Mouse (Mus musculus): ENCODE results near the gene Wnk3. TPM values are rescaled to one million over a fixed set of nuclear protein-coding genes. Genes with fewer than 3 reads are reported as not detected.
"Not testable (repeated sequence)": the region's sequence is repeated elsewhere in the genome, so short reads cannot be mapped to it uniquely, and the experiment has no call there.

The Wnk3 gene
- 12.9 and 13.7 TPM in 2 replicates for polyA plus RNA-seq (2015; fragmentation: Nextera tagmentation; extraction: Ambion mirVana)

DNA sequence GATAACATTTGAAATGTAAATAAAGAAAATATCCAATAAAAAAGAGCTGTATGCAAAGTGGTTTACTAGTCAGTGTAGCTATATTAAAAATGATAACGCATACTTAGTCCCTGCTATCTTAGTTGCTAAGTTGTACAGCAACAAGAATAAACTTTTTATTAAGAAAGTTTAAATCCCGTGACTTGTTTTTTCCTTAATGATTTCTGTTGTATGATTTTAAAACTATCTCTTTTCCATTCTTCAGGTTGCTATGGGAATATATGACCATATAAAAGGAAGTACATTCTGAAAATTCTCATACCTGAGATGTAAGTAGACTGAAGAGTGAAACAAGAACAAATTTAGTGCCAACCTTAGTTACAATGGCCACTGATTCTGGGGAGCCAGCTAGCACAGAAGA, at the start of gene Wnk3:
Gene Wnk3, plus strand, starts transcription at position 301 of the 400 bp plus-strand sequence.
- 94% methylated on average over 2 of the region's 2 CpGs for WGBS
- Histone ChIP-seq H3K27ac (replicated peaks) (no peak within 1 kb of the TSS), H3K9ac (no peak within 1 kb of the TSS), H3K36me3 (0 out of 2 replicates have a peak, but pooled peaks cover 5% of the 10 kb centered on the region), H3K9me3 (no peaks in the 10 kb centered on the region), H3K4me2 (no peak within 1 kb of the TSS), H3K27me3 (no peaks in the 10 kb centered on the region), H3K4me3 (no peak within 1 kb of the TSS), H3K4me1 (replicated peaks) (no peaks in the 10 kb centered on the region)
- no peak for ATAC-seq (ENCODE audit: low FRiP score, low read depth)

DNA sequence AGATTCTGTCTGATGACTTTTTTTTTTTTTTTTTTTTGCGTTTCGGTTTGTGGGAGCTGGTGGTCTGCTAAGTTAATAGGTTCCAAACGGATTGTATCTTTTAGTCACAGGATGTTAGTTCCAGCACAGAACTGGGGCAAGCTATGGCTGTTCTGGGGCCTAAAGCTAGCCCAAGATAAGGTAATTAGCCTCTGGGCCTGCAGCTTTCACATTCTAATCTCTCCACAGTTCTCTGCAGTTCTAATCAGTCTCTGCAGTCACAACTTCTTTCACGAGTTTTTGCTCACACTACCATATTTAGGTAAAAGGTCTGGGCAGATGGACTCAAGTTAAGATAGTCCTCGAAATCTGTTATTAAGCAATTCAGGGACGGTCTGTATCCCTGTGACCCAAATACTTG, 39.5 kb upstream of the Wnk3 start:
- H3K9me3 ChIP-seq: no peaks in the 10 kb centered on the region
- H3K9ac ChIP-seq: no peak overlapping the region
- WGBS: 81% methylated on average over 6 of the region's 6 CpGs
- H3K4me2 ChIP-seq: no peak overlapping the region
- no peaks in the 10 kb centered on the region for H3K27me3 ChIP-seq
- no peak overlapping the region for H3K4me3 ChIP-seq
- H3K4me1 ChIP-seq (replicated peaks): no peaks in the 10 kb centered on the region
- H3K36me3 ChIP-seq: no peaks in the 10 kb centered on the region
- ATAC-seq (ENCODE audit: low FRiP score, low read depth): no peak
- H3K27ac ChIP-seq (replicated peaks): no peak overlapping the region

DNA sequence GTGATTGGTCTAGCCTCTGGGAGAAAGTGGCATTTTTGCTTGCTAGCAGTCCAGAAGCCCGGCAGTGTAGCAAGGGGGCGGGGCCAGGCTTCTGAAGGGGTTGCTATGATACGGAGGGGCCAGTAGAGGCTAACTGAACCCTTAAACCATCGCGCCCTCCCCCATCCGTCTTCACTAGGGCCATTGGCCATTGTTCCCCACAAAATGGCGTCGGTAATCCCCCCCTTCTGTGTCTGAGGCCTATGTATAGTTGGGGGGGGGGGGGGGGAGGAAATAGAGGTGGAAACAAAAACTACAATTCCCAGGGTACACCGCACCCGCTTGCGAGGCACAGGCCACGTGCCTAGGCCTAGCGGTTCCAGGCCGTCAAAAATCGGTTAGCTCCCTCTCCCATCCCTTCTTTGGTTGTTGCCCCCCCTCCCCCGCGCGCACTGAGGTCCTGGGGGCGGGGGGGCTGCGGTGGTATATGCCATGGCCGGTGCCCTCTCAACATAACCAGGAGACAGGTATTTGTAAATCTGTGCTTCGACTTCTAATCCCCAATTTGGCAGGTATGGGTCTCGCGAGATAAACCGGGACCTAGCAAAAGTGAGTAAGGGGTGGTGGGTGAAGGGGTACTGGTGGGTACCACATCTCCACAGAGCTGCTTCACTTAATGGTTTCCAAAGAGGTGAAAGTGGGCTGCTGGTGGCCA, 29.3 kb upstream of the Wnk3 start:
- WGBS: 22% methylated on average over 25 of the region's 25 CpGs
- Histone ChIP-seq H3K27ac (replicated peaks) (peak overlapping the region; percentile 95), H3K4me3 (peak overlapping the region; percentile 53)

DNA sequence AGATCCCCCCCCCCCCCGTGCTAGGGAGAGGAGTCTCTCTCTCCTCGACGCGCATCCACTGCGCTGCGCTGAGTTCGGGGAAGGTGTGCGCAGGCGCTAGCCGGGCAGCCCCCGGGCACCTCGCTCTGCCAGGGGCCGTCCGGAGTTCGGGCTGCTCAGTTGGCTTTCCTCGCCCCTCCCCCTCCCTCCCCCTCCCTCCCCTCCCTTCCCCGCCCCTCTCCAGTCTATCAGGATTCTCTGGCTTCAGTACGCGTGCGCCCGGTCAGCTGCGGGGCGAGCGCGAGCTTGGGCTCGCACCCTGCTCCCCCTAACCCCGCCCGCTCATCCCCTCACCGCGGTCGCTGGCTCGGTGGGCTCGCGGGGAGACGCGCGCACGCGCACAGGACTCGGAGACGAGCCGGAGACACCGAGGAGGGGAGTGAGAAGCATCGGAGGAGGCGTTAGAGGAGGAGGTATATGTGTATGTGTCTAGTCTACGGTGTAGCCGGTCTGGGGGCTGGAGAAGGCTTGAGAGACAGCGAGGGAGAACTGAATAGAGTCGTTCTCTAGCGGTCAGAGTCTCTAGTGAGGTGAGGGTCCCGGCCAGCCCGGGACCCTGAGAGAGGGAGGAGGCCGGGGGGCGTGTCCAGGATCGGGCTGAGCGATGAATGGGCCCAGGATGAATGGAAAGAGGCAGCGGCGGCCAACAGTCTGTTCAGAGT, 28.5 kb upstream of the Wnk3 start:
- peak overlapping the region; percentile 53 for H3K4me3 ChIP-seq
- H3K9ac ChIP-seq: peak overlapping the region; percentile 57
- H3K4me1 ChIP-seq (replicated peaks): no peaks in the 10 kb centered on the region
- no peaks in the 10 kb centered on the region for H3K27me3 ChIP-seq
- WGBS: 29% methylated on average over 38 of the region's 58 CpGs
- ATAC-seq (ENCODE audit: low FRiP score, low read depth): peak; percentile 93
- no peaks in the 10 kb centered on the region for H3K9me3 ChIP-seq
- peak overlapping the region; percentile 95 for H3K27ac ChIP-seq (replicated peaks)
- no peaks in the 10 kb centered on the region for H3K36me3 ChIP-seq
- H3K4me2 ChIP-seq: peak overlapping the region; percentile 56

More for the DNA sequence above, 29.3 kb upstream of the Wnk3 start:
- peak overlapping the region; percentile 56 for H3K4me2 ChIP-seq
- no peaks in the 10 kb centered on the region for H3K27me3 ChIP-seq
- H3K9me3 ChIP-seq: no peaks in the 10 kb centered on the region
- no peaks in the 10 kb centered on the region for H3K4me1 ChIP-seq (replicated peaks)
- no peaks in the 10 kb centered on the region for H3K36me3 ChIP-seq
- H3K9ac ChIP-seq: peak overlapping the region; percentile 38
- ATAC-seq (ENCODE audit: low FRiP score, low read depth): peak; percentile 82

DNA sequence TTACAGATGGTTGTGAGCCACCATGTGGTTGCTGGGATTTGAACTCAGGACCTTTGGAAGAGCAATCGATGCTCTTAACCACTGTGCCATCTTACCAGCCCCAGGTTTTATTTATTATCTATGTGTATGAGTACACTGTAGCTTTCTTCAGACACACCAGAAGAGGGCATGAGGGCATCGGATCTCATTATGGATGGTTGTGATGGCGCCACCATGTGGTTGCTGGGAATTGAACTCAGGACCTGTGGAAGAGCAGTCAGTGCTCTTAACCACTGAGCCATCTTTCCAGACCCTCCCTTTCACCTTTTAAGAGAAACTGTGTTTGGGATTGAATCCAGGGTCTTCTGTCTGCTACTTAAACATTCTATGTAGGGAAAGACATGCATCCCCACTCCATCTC, 24.7 kb upstream of the Wnk3 start:
- ATAC-seq (ENCODE audit: low FRiP score, low read depth); H3K27me3 ChIP-seq; H3K9ac ChIP-seq; H3K36me3 ChIP-seq; H3K4me1 ChIP-seq (replicated peaks); H3K4me3 ChIP-seq; H3K27ac ChIP-seq (replicated peaks); H3K4me2 ChIP-seq; H3K9me3 ChIP-seq: not testable (repeated sequence)
- 73% methylated on average over 3 of the region's 3 CpGs for WGBS

DNA sequence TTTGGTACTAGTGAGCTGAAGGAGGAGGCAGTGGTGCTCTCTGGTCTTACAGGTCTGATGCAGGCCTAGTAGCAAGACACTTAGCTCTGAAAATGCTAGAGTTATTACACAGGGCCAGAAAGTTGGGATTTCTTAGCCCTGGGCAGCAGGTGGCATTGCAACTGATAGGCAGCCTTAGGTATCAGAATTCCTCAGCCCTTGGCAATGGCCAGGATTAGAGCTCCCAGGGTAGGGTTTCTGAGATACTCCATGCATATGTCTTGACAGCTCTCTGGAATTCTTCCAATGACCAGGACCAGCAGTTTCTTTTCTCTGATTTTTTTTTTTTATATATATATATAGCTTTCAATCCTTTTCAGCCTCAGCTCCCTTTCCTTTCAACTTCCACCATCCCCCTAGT, 100.5 kb downstream of the Wnk3 start:
- no peaks in the 10 kb centered on the region for H3K36me3 ChIP-seq
- no peak overlapping the region for H3K4me2 ChIP-seq
- no peak overlapping the region for H3K27ac ChIP-seq (replicated peaks)
- H3K4me1 ChIP-seq (replicated peaks): no peaks in the 10 kb centered on the region
- H3K9ac ChIP-seq: no peak overlapping the region
- no peak overlapping the region for H3K4me3 ChIP-seq
- H3K9me3 ChIP-seq: no peaks in the 10 kb centered on the region
- ATAC-seq (ENCODE audit: low FRiP score, low read depth): no peak
- H3K27me3 ChIP-seq: no peaks in the 10 kb centered on the region

DNA sequence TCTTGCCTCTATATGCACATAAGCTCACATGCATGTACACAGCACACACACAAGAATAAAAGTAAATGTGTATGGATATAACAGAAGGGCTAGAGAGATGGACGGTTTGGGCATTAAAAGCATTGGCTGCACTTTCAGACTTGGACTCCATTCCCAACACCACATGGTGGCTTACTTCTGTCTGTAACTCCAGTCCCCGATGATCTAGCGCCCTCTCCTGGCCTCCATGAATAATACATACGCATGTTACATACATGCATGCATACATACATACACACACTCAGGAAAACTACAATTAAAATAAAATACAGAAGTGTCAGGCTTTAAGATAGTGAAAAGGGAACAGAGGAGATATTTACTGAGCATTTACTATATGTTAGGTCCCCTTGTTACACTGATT, 115.9 kb downstream of the Wnk3 start:
- no peak overlapping the region for H3K4me2 ChIP-seq
- no peak overlapping the region for H3K27ac ChIP-seq (replicated peaks)
- no peaks in the 10 kb centered on the region for H3K9me3 ChIP-seq
- no peak for ATAC-seq (ENCODE audit: low FRiP score, low read depth)
- H3K4me3 ChIP-seq: no peak overlapping the region
- no peaks in the 10 kb centered on the region for H3K27me3 ChIP-seq
- 87% methylated on average over 4 of the region's 4 CpGs for WGBS
- no peaks in the 10 kb centered on the region for H3K36me3 ChIP-seq
- no peaks in the 10 kb centered on the region for H3K4me1 ChIP-seq (replicated peaks)
- H3K9ac ChIP-seq: no peak overlapping the region

DNA sequence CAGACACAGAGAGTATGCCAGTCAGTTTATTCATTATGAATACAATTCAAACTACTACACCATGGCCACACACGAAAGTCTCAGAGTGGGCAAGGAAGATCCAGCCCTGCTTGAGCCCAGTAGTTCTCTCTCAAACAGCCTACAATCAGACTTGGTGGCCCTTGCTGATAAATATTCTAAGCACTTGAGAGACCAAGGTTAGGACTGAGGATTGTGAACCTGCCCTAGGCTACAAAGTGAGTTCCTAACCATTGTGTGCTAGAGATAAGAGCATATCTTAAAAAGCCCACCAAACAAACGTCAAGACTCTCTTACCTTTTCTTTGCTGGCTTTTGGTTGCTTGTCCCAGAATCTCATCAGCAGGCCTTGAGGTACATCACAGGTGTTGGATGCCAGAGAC, 135.7 kb downstream of the Wnk3 start:
- Histone ChIP-seq H3K9ac (no peak overlapping the region), H3K27ac (replicated peaks) (no peak overlapping the region), H3K36me3 (no peaks in the 10 kb centered on the region), H3K27me3 (0 out of 2 replicates have a peak, but pooled peaks cover 3% of the 10 kb centered on the region), H3K4me3 (no peak overlapping the region), H3K9me3 (no peaks in the 10 kb centered on the region), H3K4me2 (no peak overlapping the region), H3K4me1 (replicated peaks) (no peaks in the 10 kb centered on the region)
- ATAC-seq (ENCODE audit: low FRiP score, low read depth): no peak
- 85% methylated on average over 2 of the region's 2 CpGs for WGBS

DNA sequence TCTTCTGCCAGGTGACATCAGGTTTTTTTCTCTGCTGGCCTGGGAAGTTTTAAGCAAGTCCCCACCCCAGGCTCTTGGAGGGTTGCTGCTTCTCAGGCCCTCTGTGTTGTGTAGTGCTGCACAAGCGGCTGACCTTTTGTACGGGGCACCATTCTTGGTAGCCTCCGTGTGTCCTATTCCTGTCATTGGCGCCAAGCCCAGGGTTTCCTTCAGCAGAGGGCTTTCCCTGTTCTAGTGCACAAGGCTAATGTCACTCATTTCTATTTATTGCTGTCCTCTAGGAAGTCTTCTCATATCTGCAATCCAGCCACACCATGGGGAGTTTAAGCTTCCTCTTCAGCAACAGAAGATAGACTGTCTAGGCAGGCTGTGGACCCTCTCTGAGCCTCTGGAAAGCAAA, 139.9 kb downstream of the Wnk3 start:
- no peak overlapping the region for H3K4me3 ChIP-seq
- no peaks in the 10 kb centered on the region for H3K36me3 ChIP-seq
- WGBS: 71% methylated on average over 4 of the region's 4 CpGs
- no peak overlapping the region for H3K9ac ChIP-seq
- 0 out of 2 replicates have a peak, but pooled peaks cover 5% of the 10 kb centered on the region for H3K27me3 ChIP-seq
- ATAC-seq (ENCODE audit: low FRiP score, low read depth): no peak
- H3K27ac ChIP-seq (replicated peaks): no peak overlapping the region
- no peaks in the 10 kb centered on the region for H3K9me3 ChIP-seq
- no peak overlapping the region for H3K4me2 ChIP-seq
- no peaks in the 10 kb centered on the region for H3K4me1 ChIP-seq (replicated peaks)

DNA sequence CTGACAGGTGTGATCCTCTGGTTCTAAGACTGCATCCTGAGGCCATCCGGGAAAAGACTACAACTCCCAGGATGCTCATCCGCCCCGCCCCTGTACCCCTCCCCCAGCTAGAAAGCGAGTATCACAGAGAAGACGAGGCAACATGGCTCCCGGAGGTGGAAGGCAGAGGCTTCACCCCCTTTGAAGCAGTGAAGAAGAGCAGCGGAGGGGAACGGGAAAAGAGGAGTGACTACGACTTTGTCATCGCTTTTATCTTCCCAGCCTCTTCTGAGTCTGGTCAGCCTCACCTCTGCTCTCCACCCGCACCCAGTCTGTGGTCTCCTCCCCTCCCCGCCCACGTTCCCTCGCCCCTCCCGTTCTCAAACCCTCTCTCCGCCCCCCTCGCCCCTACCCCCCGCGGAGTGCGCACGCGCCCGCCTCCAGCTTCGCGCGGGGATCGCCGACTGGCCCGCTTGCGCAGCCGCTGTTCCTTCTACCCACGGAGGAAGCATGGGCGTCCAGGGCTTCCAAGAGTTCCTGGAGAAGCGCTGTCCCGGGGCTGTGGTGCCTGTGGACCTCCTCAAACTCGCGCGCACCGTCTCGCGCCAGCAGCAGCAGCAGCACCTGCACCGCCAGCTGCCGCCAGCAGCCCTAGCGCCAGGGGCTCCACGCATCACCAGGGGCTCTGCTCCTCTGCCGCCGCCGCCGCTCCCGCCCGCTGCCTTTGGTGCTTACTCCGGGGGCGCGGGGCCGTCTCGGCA, 146.1 kb downstream of the Wnk3 start, which contains the start of gene Fam120c:
Gene Fam120c, plus strand, starts transcription at position 415 of the 740 bp plus-strand sequence.
- Histone ChIP-seq H3K27me3 (0 out of 2 replicates have a peak, but pooled peaks cover 2% of the 10 kb centered on the region), H3K36me3 (no peaks in the 10 kb centered on the region), H3K4me3 (peak within 1 kb of the TSS; percentile 71), H3K4me2 (peak within 1 kb of the TSS; percentile 62), H3K9me3 (no peaks in the 10 kb centered on the region), H3K27ac (replicated peaks) (peak within 1 kb of the TSS; percentile 94), H3K9ac (peak within 1 kb of the TSS; percentile 58), H3K4me1 (replicated peaks) (peaks cover 19% of the 10 kb centered on the region)
- peak; percentile 95 for ATAC-seq (ENCODE audit: low FRiP score, low read depth)
- 13% methylated on average over 52 of the region's 56 CpGs for WGBS

DNA sequence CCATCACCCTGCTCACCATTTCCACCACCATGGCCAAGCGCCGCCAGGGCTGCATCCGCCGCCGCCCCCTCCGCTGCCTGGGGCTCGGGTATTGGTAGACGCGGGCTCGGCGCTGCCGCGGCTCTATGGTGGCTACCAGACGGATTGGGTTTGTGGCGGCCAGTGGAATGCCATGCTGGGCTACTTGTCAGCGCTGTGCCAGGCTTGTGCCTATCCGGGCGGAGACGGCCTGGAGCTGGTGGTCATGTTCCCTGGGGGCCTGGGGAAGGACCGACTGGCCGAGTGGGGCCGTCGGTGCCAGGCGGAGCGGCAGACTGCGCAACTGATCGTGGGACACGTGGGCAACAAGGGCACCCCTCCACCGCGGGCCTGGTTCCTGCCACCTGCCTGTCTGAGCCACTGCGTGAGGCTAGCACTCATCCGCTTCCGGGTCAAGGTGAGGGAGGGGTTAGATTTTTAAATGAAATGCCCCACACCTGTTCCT, 146.7 kb downstream of the Wnk3 start:
- Histone ChIP-seq H3K9ac (peak overlapping the region; percentile 58), H3K27me3 (0 out of 2 replicates have a peak, but pooled peaks cover 2% of the 10 kb centered on the region), H3K4me3 (peak overlapping the region; percentile 71), H3K9me3 (no peaks in the 10 kb centered on the region), H3K4me1 (replicated peaks) (peaks cover 19% of the 10 kb centered on the region), H3K27ac (replicated peaks) (peak overlapping the region; percentile 94), H3K4me2 (peak overlapping the region; percentile 62), H3K36me3 (no peaks in the 10 kb centered on the region)
- peak; percentile 69 for ATAC-seq (ENCODE audit: low FRiP score, low read depth)
- 25% methylated on average over 33 of the region's 33 CpGs for WGBS

All from hindbrain, embryonic 15.5 days (tissue).